27 mouse cellular contexts compared by ENCODE assay signal in genomic region chr9:118930611-118931010, GRCm38 (mm10). TPM values are rescaled to one million over a fixed set of nuclear protein-coding genes. Genes with fewer than 3 reads are reported as not detected.
DNase-seq lines count a peak whose midpoint lies in the region; ATAC-seq lines count a peak whose summit lies in the region.
"Had no signal": no experiment of that assay in that cellular context is flagged by ENCODE, and none has a peak within 500 bp of the region (broad histone marks: within the 10 kb centered on the region; RNA-seq: fewer than 3 reads in every experiment).

No protein-coding gene starts in this region.

- DNase-seq in cerebellum, postnatal 14 days, result peak; percentile 64 to 65
- no peak for DNase-seq in cerebellum, adult 9-10 months
- no peak for DNase-seq in kidney, adult 18-20 months
- DNase-seq in adrenal gland, adult 2 months, result no peak
- DNase-seq: adrenal gland, postnatal 10 days; adrenal gland, postnatal 36 days; B cell, adult 2 months; cerebellum, adult 18-20 months; cerebellum, adult 9-11 months; forebrain, postnatal 0 days; gastrocnemius, postnatal 10 days; gastrocnemius, postnatal 36 days; heart, adult 2 months; heart, postnatal 14 days; heart, postnatal 4 days had no signal

- H3K4me2 ChIP-seq in kidney, embryonic 16.5 days (replicated peaks; ENCODE audit: low read depth, low read length), result 0 out of 2 replicates have a peak overlapping the region, but pooled peaks have one; percentile 19
- H3K4me2 ChIP-seq: embryonic facial prominence, embryonic 12.5 days; embryonic facial prominence, embryonic 15.5 days; heart, embryonic 13.5 days; hindbrain, embryonic 14.5 days had no signal

- H3K27me3 ChIP-seq in kidney, embryonic 16.5 days (ENCODE audit: insufficient read depth, low read length), result no peaks in the 10 kb centered on the region
- H3K27me3 ChIP-seq in megakaryocyte, embryonic 14.5 days (replicated peaks), result peaks cover 2% of the 10 kb centered on the region
- H3K27me3 ChIP-seq: embryonic facial prominence, embryonic 12.5 days; embryonic facial prominence, embryonic 15.5 days; heart, embryonic 13.5 days had no signal

- H3K27ac ChIP-seq in kidney, embryonic 16.5 days (ENCODE audit: low read length), result no peak overlapping the region
- H3K27ac ChIP-seq: embryonic facial prominence, embryonic 12.5 days; embryonic facial prominence, embryonic 15.5 days; heart, embryonic 10.5 days; heart, embryonic 13.5 days; hindbrain, embryonic 14.5 days; hindbrain, postnatal 0 days had no signal

- ATAC-seq in kidney, embryonic 16.5 days (ENCODE audit: low FRiP score, low TSS enrichment), result no peak
- no peak for ATAC-seq in megakaryocyte, adult 5-6 weeks (ENCODE audit: poor library complexity, severe bottlenecking)
- ATAC-seq: activated CD4-positive, CD25-positive, alpha-beta regulatory T cell, adult 4 months; forebrain, embryonic 14.5 days; forebrain, postnatal 0 days; hindbrain, postnatal 0 days; inflammation-experienced regulatory T-cells, adult 6 months had no signal

- no peaks in the 10 kb centered on the region for H3K9me3 ChIP-seq in kidney, embryonic 16.5 days (ENCODE audit: low read length)
- no peaks in the 10 kb centered on the region for H3K9me3 ChIP-seq in megakaryocyte, embryonic 14.5 days
- H3K9me3 ChIP-seq: embryonic facial prominence, embryonic 12.5 days; embryonic facial prominence, embryonic 15.5 days; heart, embryonic 10.5 days; heart, embryonic 13.5 days had no signal

- H3K4me3 ChIP-seq in kidney, embryonic 16.5 days (ENCODE audit: low read length), result no peak overlapping the region
- peak overlapping the region; percentile 67 for H3K4me3 ChIP-seq in megakaryocyte, embryonic 14.5 days (replicated peaks)
- H3K4me3 ChIP-seq: embryonic facial prominence, embryonic 12.5 days; embryonic facial prominence, embryonic 15.5 days; heart, adult 2 months; heart, embryonic 10.5 days; heart, embryonic 13.5 days had no signal

- no peak overlapping the region for H3K9ac ChIP-seq in kidney, embryonic 16.5 days (replicated peaks; ENCODE audit: low read length)
- H3K9ac ChIP-seq: embryonic facial prominence, embryonic 12.5 days; embryonic facial prominence, embryonic 15.5 days; forebrain, postnatal 0 days; heart, embryonic 13.5 days; hindbrain, embryonic 14.5 days had no signal

- WGBS in kidney, embryonic 16.5 days, result 48% methylated on average over 9 of the region's 9 CpGs

- H3K4me1 ChIP-seq in kidney, embryonic 16.5 days (ENCODE audit: insufficient read depth, low read length), result peaks cover 54% of the 10 kb centered on the region
- peaks cover 73% of the 10 kb centered on the region for H3K4me1 ChIP-seq in megakaryocyte, embryonic 14.5 days

- no peaks in the 10 kb centered on the region for H3K36me3 ChIP-seq in kidney, embryonic 16.5 days (ENCODE audit: insufficient read depth, low read length)
- H3K36me3 ChIP-seq in megakaryocyte, embryonic 14.5 days (replicated peaks; ENCODE audit: low read length), result peaks cover 55% of the 10 kb centered on the region

RNA-seq across cellular contexts. Expression of gene Ctdspl, which starts 4.4 kb away (rescaled TPM):
- 27.5 and 30.7 TPM in 2 replicates for polyA plus RNA-seq in kidney, embryonic 16.5 days (2015; fragmentation: Nextera tagmentation; extraction: Ambion mirVana)
- polyA plus RNA-seq in megakaryocyte, embryonic 14.5 days (2012; ENCODE audit: insufficient read depth, low replicate concordance), result 4.2 and 6.0 TPM in 2 replicates
- total RNA-seq in megakaryocyte, adult 5-6 weeks (2015), result 17.3 and 17.8 TPM in 2 replicates
- 8.5 and 9.8 TPM in 2 replicates for total RNA-seq in megakaryocyte, adult 5-6 weeks (2017)
- 10 to 100 TPM; 28.0 to 33.1 TPM for total RNA-seq in adrenal gland, adult 2 months (2021)
- 19.8 and 21.0 TPM in 2 replicates for polyA plus RNA-seq in adrenal gland, adult 2 months (2012; rRNA removed)

Comparison
In these comparisons a context has a peak if more than half of its experiments do, and no peak if none do; other contexts are left out.
1. DNase-seq: peak in cerebellum, postnatal 14 days (2 of 2); none in cerebellum, adult 9-10 months (single experiment), kidney, adult 18-20 months (single experiment) and adrenal gland, adult 2 months (single experiment).